Mouse (Mus musculus) kidney, postnatal 14 days (tissue): ENCODE measurements around the gene Baz2b.
"Not testable (repeated sequence)": the region's sequence is repeated elsewhere in the genome, so short reads cannot be mapped to it uniquely, and the experiment has no call there.

Source experiments
- DNase-seq: peaks from one replicate; pipeline ENCODE4 v3.0.0; 2022; ENCODE audit warnings: mixed read lengths

Baz2b gene

GRCm38 (mm10) chr2:59933129-59933528 lies 276.5 kb downstream of the Baz2b start:
- no peak for DNase-seq

GRCm38 (mm10) chr2:59932244-59932643 lies 277.4 kb downstream of the Baz2b start:
- DNase-seq = no peak

- DNase-seq = no peak
Observed at GRCm38 (mm10) chr2:59913610-59914009, 296.0 kb downstream of the Baz2b start.

- no peak for DNase-seq
Observed at GRCm38 (mm10) chr2:59908048-59908447, 301.6 kb downstream of the Baz2b start.

GRCm38 (mm10) chr2:59904007-59904406 lies 305.6 kb downstream of the Baz2b start:
- DNase-seq = no peak

GRCm38 (mm10) chr2:59898666-59899065 lies 311.0 kb downstream of the Baz2b start:
- no peak for DNase-seq

GRCm38 (mm10) chr2:59898105-59898504 lies 311.5 kb downstream of the Baz2b start:
- DNase-seq = no peak

- no peak for DNase-seq
Observed at GRCm38 (mm10) chr2:59896837-59897236, 312.8 kb downstream of the Baz2b start.

- no peak for DNase-seq
Observed at GRCm38 (mm10) chr2:59896400-59896799, 313.2 kb downstream of the Baz2b start.

- DNase-seq = no peak
Observed at GRCm38 (mm10) chr2:59889699-59890098, 319.9 kb downstream of the Baz2b start.

GRCm38 (mm10) chr2:59882742-59883281 lies 326.8 kb downstream of the Baz2b start:
- no peak for DNase-seq

GRCm38 (mm10) chr2:59881831-59882741 lies 327.6 kb downstream of the Baz2b start, which contains the start of gene Wdsub1:
Gene Wdsub1 (minus strand): TSS chr2:59882591.
- peak; percentile 97 for DNase-seq

- no peak for DNase-seq
Observed at GRCm38 (mm10) chr2:59881404-59881803, 328.2 kb downstream of the Baz2b start.

- peak; percentile 17 for DNase-seq
Observed at GRCm38 (mm10) chr2:59878221-59878620, 331.4 kb downstream of the Baz2b start.

GRCm38 (mm10) chr2:59877335-59877734 lies 332.3 kb downstream of the Baz2b start:
- no peak for DNase-seq

- no peak for DNase-seq
Observed at GRCm38 (mm10) chr2:59876482-59876881, 333.2 kb downstream of the Baz2b start.

- no peak for DNase-seq
Observed at GRCm38 (mm10) chr2:59870526-59870925, 339.1 kb downstream of the Baz2b start.

GRCm38 (mm10) chr2:59862618-59863017 lies 347.0 kb downstream of the Baz2b start:
- no peak for DNase-seq

GRCm38 (mm10) chr2:59854363-59854762 lies 355.3 kb downstream of the Baz2b start:
- no peak for DNase-seq

- no peak for DNase-seq
Observed at GRCm38 (mm10) chr2:59853543-59853942, 356.1 kb downstream of the Baz2b start.

GRCm38 (mm10) chr2:59852916-59853315 lies 356.7 kb downstream of the Baz2b start:
- no peak for DNase-seq

GRCm38 (mm10) chr2:59851885-59852284 lies 357.8 kb downstream of the Baz2b start:
- not testable (repeated sequence) for DNase-seq
